9 mouse cellular contexts compared by ENCODE assay signal in the genomic region with DNA sequence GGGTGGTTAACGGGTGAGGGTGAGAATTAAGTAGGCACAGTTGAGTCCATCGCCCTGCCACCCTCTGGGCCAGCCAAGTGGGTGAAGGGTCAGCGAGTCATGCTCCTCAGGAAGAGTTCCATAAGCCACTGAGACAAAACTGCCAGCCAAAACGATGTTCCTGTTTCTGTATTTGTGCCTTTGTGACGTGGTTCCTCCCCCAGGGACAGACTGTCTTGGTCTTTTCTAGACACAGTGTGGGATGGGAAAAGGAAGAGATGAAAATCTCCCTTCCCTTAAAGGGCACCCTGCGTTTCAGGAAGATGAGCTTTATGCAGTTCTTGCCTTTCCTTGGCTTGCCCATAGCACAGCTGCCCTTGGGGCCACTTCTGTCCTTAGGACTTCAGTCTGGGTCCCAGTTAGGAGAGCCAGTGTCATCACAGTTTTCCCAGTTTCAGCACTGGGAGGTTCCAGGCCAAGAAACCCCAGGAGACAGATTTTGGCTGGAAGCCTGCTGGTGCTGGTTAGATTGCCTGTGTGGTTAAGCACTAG. TPM values are rescaled to one million over a fixed set of nuclear protein-coding genes. Genes with fewer than 3 reads are reported as not detected.
DNase-seq lines count a peak whose midpoint lies in the region; ATAC-seq lines count a peak whose summit lies in the region.
"Had no signal": no experiment of that assay in that cellular context is flagged by ENCODE, and none has a peak within 500 bp of the region (broad histone marks: within the 10 kb centered on the region; RNA-seq: fewer than 3 reads in every experiment).

No protein-coding gene starts in this region.

- peaks cover 39% of the 10 kb centered on the region for H3K4me1 ChIP-seq in heart, embryonic 12.5 days (replicated peaks)

- H3K27ac ChIP-seq in heart, embryonic 12.5 days (ENCODE audit: poor library complexity, severe bottlenecking), result no peak overlapping the region

- ATAC-seq in heart, embryonic 12.5 days (ENCODE audit: insufficient number of reproducible peaks, low FRiP score), result no peak

- peak; percentile 99 for DNase-seq in heart, adult 11 months
- peak; percentile 78 for DNase-seq in adipocyte (ENCODE audit: low spot score)
- DNase-seq in gastrocnemius, postnatal 25 days, result peak; percentile 86
- peak; percentile 61 for DNase-seq in layer of hippocampus, adult 9-10 months (ENCODE audit: low spot score)
- peak; percentile 74 for DNase-seq in lung, postnatal 14 days
- no peak for DNase-seq in T-cell, adult 2 months (ENCODE audit: low spot score)
- DNase-seq in neural tube, embryonic 10.5 days (ENCODE audit: extremely low spot score, low spot score), result no peak

- no peaks in the 10 kb centered on the region for H3K9me3 ChIP-seq in heart, embryonic 12.5 days (replicated peaks)

- no peak overlapping the region for H3K4me2 ChIP-seq in heart, embryonic 12.5 days

- H3K4me3 ChIP-seq in heart, embryonic 12.5 days, result no peak overlapping the region
- H3K4me3 ChIP-seq: myocyte had no signal

- no peaks in the 10 kb centered on the region for H3K27me3 ChIP-seq in heart, embryonic 12.5 days (replicated peaks)

- 65% methylated on average over 6 of the region's 6 CpGs for WGBS in heart, embryonic 12.5 days

- H3K36me3 ChIP-seq in heart, embryonic 12.5 days, result peaks cover 36% of the 10 kb centered on the region

- no peak overlapping the region for H3K9ac ChIP-seq in heart, embryonic 12.5 days

RNA-seq across cellular contexts. Expression of gene Ucp3, which starts 11.1 kb away (rescaled TPM):
- 0.10 and 0.20 TPM in 2 replicates for polyA plus RNA-seq in heart, embryonic 12.5 days (2016; fragmentation: Nextera tagmentation; extraction: Ambion mirVana)
- total RNA-seq in gastrocnemius, postnatal 25 days (2021), result 100 to 1,000 TPM; 105 to 189 TPM

RNA-seq across cellular contexts. Expression of gene Ucp2, which starts 31.5 kb away (rescaled TPM):
- polyA plus RNA-seq in heart, embryonic 12.5 days (2016; fragmentation: Nextera tagmentation; extraction: Ambion mirVana), result 240 and 245 TPM in 2 replicates
- total RNA-seq in gastrocnemius, postnatal 25 days (2021), result 10 to 100 TPM; 31.0 to 52.5 TPM

RNA-seq across cellular contexts. Expression of gene Dnajb13, which starts 53.1 kb away (rescaled TPM):
- 0.10 and 0.28 TPM in 2 replicates for polyA plus RNA-seq in heart, embryonic 12.5 days (2016; fragmentation: Nextera tagmentation; extraction: Ambion mirVana)
- total RNA-seq in gastrocnemius, postnatal 25 days (2021), result not detected

Comparison
In these comparisons a context has a peak if more than half of its experiments do, and no peak if none do; other contexts are left out.
1. DNase-seq: peak in heart, adult 11 months (single experiment), adipocyte (single experiment), gastrocnemius, postnatal 25 days (single experiment), layer of hippocampus, adult 9-10 months (single experiment) and lung, postnatal 14 days (single experiment); none in T-cell, adult 2 months (single experiment) and neural tube, embryonic 10.5 days (single experiment).